Mouse (Mus musculus): ENCODE measurements at regions not wholly inside any gene's neighbourhood (a gene's known extent, or its start where the extent isn't known, plus 50 kb on each side); places are given as distances from the start of the nearest gene placed in this dataset.

DNA sequence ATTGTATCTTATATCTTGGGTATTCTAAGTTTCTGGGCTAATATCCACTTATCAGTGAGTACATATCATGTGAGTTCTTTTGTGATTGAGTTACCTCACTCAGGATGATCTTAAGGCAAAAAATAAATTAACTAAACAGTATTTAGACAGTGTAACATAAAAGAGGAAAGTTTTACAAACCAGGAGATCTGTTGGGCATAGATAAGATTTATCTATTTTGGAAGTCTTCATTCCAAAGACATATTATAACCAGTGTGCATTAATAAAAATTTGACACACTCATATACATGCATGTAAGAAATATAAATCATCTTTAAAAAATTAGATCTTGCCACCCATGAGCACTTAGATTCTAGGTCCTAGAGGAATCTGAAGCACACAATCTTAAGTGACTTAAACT lies 343.9 kb upstream of the Fam174a start:
- H3K4me1 ChIP-seq (ENCODE audit: control insufficient read depth in 1 of 2, insufficient read depth in 2 of 2, low read length in 2 of 2) = 0 out of 4 replicates have a peak, but pooled peaks cover 0 to 2% of the 10 kb centered on the region in 2 experiments
- no peak overlapping the region for H3K27ac ChIP-seq (ENCODE audit: control insufficient read depth, low read depth, low read length)
- no peak overlapping the region for H3K9ac ChIP-seq (ENCODE audit: control insufficient read depth, low read depth, low read length, poor library complexity, severe bottlenecking)
- no peak for DNase-seq (ENCODE audit: low read depth, low spot score)
- H3K9me3 ChIP-seq (replicated peaks; ENCODE audit: insufficient read depth, low read length) = no peaks in the 10 kb centered on the region
- no peaks in the 10 kb centered on the region for H3K27me3 ChIP-seq (ENCODE audit: control insufficient read depth in 1 of 2, insufficient read depth in 2 of 2, low read length in 2 of 2)
- no peak overlapping the region for H3K4me3 ChIP-seq (ENCODE audit: control insufficient read depth in 1 of 2, insufficient read depth in 1 of 2, low read depth in 2 of 2, low read length in 2 of 2)
- H3K79me2 ChIP-seq (ENCODE audit: control insufficient read depth, insufficient read depth, low read length, poor library complexity) = no peaks in the 10 kb centered on the region
- peaks cover 0 to 2% of the 10 kb centered on the region in 2 experiments; a peak in 1 of 4 replicates for H3K36me3 ChIP-seq (ENCODE audit: control insufficient read depth in 1 of 2, insufficient read depth in 2 of 2, low read length in 2 of 2)
- TF ChIP-seq TCF12 (IDR thresholded peaks at IDR 0.05; ENCODE audit: low read depth, low read length) (peak; percentile 65; the same call in 1 of the 2 replicates), USF2 (IDR thresholded peaks at IDR 0.05; ENCODE audit: borderline replicate concordance in 1 of 2, insufficient read depth in 1 of 2, low read depth in 1 of 2, low read length in 2 of 2) (no peak), MYC (IDR thresholded peaks at IDR 0.05; ENCODE audit: low read depth, low read length) (no peak), EP300 (IDR thresholded peaks at IDR 0.05; ENCODE audit: low read depth in 1 of 2, low read length in 2 of 2) (peak; percentile 48 to 62; a peak in 2 of 4 replicates), E2F4 (IDR thresholded peaks at IDR 0.05; ENCODE audit: borderline replicate concordance, low read depth, low read length) (no peak), GATA1 (IDR thresholded peaks at IDR 0.05; ENCODE audit: low read depth, low read length) (peak; percentile 62; the same call in 1 of the 2 replicates), ZKSCAN1 (IDR thresholded peaks at IDR 0.05; ENCODE audit: low read depth, low read length) (no peak), ZC3H11A (IDR thresholded peaks at IDR 0.05; ENCODE audit: low read depth, low read length) (no peak)

DNA sequence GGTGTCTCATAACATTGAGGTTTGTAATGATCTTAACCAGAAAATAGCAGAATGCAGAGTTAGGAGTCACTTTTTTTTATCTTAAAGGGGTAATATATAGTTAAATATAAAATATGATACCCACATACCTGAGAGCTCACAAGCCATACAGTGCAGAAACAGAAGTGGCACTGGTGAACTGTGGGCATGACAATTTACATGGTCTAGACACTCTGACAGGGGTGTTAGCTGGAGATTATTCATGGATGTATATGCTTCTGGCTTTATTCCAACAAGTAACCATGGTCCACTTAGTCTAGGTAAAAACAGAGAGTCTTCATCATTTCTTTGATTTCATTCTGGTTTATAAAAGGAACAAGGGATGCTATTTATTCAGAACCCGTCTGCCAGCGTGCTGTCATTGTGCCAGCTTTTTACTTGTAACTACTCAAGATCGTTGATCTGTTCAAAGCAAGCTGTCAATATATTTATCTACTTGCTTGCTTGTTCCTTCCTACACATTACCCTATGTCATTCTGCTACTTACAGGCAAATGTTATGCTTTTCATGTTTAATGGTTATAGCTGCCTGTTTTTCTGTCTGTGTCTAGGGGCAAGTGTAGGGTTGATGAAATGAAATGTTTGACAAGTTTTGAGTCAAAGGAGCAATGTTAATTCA lies 343.2 kb upstream of the Fam174a start:
- Histone ChIP-seq H3K9ac (ENCODE audit: control insufficient read depth, low read depth, low read length, poor library complexity, severe bottlenecking) (no peak overlapping the region), H3K27me3 (ENCODE audit: control insufficient read depth in 1 of 2, insufficient read depth in 2 of 2, low read length in 2 of 2) (no peaks in the 10 kb centered on the region), H3K27ac (ENCODE audit: control insufficient read depth, low read depth, low read length) (no peak overlapping the region), H3K4me3 (ENCODE audit: control insufficient read depth in 1 of 2, insufficient read depth in 1 of 2, low read depth in 2 of 2, low read length in 2 of 2) (no peak overlapping the region), H3K9me3 (replicated peaks; ENCODE audit: insufficient read depth, low read length) (no peaks in the 10 kb centered on the region), H3K4me1 (ENCODE audit: control insufficient read depth in 1 of 2, insufficient read depth in 2 of 2, low read length in 2 of 2) (0 out of 4 replicates have a peak, but pooled peaks cover 0 to 2% of the 10 kb centered on the region in 2 experiments), H3K36me3 (ENCODE audit: control insufficient read depth in 1 of 2, insufficient read depth in 2 of 2, low read length in 2 of 2) (peaks cover 0 to 2% of the 10 kb centered on the region in 2 experiments; a peak in 1 of 4 replicates), H3K79me2 (ENCODE audit: control insufficient read depth, insufficient read depth, low read length, poor library complexity) (no peaks in the 10 kb centered on the region)
- TF ChIP-seq TBP (IDR thresholded peaks at IDR 0.05; ENCODE audit: low read depth, low read length) (no peak), KAT2A (conservative IDR thresholded peaks at IDR 0.05; ENCODE audit: low read depth, low read length) (no peak), MAX (IDR thresholded peaks at IDR 0.05; ENCODE audit: low read length) (no peak), EP300 (IDR thresholded peaks at IDR 0.05; ENCODE audit: low read depth in 1 of 2, low read length in 2 of 2) (no peak)
- peak; percentile 11 for DNase-seq (ENCODE audit: low read depth, low spot score)

DNA sequence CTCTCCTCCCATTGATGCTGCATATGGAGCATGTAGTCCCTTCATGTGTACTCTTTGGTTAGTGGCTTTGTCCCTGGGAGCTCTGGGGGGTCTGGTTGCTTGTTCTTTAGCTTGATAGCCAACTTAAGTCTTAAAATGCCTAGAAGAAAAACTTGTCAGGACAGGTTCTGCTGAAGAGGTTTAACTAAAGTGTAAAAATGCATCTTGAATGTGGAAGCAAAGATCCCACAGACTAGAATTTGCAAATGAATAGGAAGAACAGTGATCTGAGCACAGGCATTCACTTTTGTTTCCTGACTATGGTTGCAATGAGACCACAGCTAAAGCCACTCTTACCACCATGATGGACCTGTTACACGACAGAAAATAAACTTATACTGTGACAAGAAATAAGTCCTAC lies 320.1 kb upstream of the Fam174a start:
- Histone ChIP-seq H3K9me3 (replicated peaks; ENCODE audit: insufficient read depth, low read length) (no peaks in the 10 kb centered on the region), H3K4me1 (ENCODE audit: control insufficient read depth in 1 of 2, insufficient read depth in 2 of 2, low read length in 2 of 2) (no peaks in the 10 kb centered on the region), H3K79me2 (ENCODE audit: control insufficient read depth, insufficient read depth, low read length, poor library complexity) (no peaks in the 10 kb centered on the region), H3K9ac (ENCODE audit: control insufficient read depth, low read depth, low read length, poor library complexity, severe bottlenecking) (no peak overlapping the region), H3K27me3 (ENCODE audit: control insufficient read depth in 1 of 2, insufficient read depth in 2 of 2, low read length in 2 of 2) (no peaks in the 10 kb centered on the region), H3K27ac (ENCODE audit: control insufficient read depth, low read depth, low read length) (no peak overlapping the region), H3K4me3 (ENCODE audit: control insufficient read depth in 1 of 2, insufficient read depth in 1 of 2, low read depth in 2 of 2, low read length in 2 of 2) (no peak overlapping the region), H3K36me3 (ENCODE audit: control insufficient read depth in 1 of 2, insufficient read depth in 2 of 2, low read length in 2 of 2) (no peaks in the 10 kb centered on the region)
- no peak for TF ChIP-seq SIN3A (IDR thresholded peaks at IDR 0.05; ENCODE audit: low read length)
- no peak for TF ChIP-seq JUND (IDR thresholded peaks at IDR 0.05; ENCODE audit: low read depth, low read length)
- TF ChIP-seq ZKSCAN1 (IDR thresholded peaks at IDR 0.05; ENCODE audit: low read depth, low read length) = no peak
- TF ChIP-seq MAFK (IDR thresholded peaks at IDR 0.05; ENCODE audit: borderline replicate concordance, low read depth, low read length) = no peak
- TF ChIP-seq MXI1 (IDR thresholded peaks at IDR 0.05; ENCODE audit: low read depth, low read length) = no peak
- DNase-seq (ENCODE audit: low read depth, low spot score) = no peak

Data from MEL (cell line).